Mouse (Mus musculus) spleen, adult 2 months (tissue): ENCODE results near the gene Lrrc55.

ENCODE experiments used
- CTCF ChIP-seq: fragments of 200-500 bp; IDR thresholded peaks from 2 replicates; pipeline ENCODE4 v1.5.1; 2011; ENCODE audit warnings: mild to moderate bottlenecking, inconsistent platforms; ENCODE audit not compliant: insufficient read depth, insufficient read length, insufficient replicate concordance; ENCODE audit errors: extremely low read depth
- POLR2A ChIP-seq: fragments of 200-500 bp; IDR thresholded peaks from 2 replicates; pipeline ENCODE4 v1.6.1; 2011; ENCODE audit warnings: low read depth, low read length, inconsistent platforms

DNA sequence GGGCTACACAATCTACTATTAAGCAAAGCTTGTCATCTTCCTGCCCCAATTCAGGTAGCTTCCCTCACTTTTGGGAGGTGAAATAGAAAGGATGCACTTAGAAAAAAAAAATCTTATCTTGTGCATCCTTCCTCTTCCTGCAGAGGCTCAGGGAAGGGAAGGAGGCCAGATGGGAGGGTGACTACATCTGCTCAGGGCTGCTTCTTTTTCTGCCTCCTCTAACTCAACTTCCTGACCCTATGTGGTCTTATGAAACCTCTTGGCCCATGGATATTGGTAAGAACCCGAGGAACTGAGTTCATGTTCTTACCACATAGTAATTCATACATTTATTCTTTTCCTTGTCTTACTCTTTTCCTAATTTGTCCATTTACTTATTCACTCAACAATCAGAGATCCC, 61.9 kb downstream of the Lrrc55 start:
- no peak for TF ChIP-seq CTCF
- TF ChIP-seq POLR2A = no peak
